Mouse (Mus musculus) CH12.LX (cell line): ENCODE results near the gene Gna12. TPM values are rescaled to one million over a fixed set of nuclear protein-coding genes. Genes with fewer than 3 reads are reported as not detected.

Experiments
- DNase-seq: peaks from one replicate; pipeline ENCODE4 v3.0.0-alpha.2; 2013; ENCODE audit errors: extremely low read depth
- H3K27ac ChIP-seq: 2 replicates; pipeline ENCODE4 v1.5.1; 2012; ENCODE audit warnings: low read depth, mild to moderate bottlenecking, control low read depth, moderate library complexity; ENCODE audit not compliant: insufficient read depth
- H3K27me3 ChIP-seq: replicated peaks from 2 replicates; pipeline ENCODE3; 2012; ENCODE audit warnings: inconsistent platforms
- H3K36me3 ChIP-seq, 2 experiments: replicated peaks in 1 of 2; 2 replicates each; pipeline versions ENCODE3 to v1.6.1; 2012; ENCODE audit warnings: inconsistent platforms in 1 of 2, low read length in 1 of 2, mild to moderate bottlenecking in 1 of 2, mixed read lengths in 1 of 2, moderate library complexity in 1 of 2; ENCODE audit not compliant: control insufficient read depth in 1 of 2, insufficient read depth in 1 of 2
- H3K4me1 ChIP-seq, 2 experiments: 2 replicates each; pipeline ENCODE4 v1.6.1; 2012; ENCODE audit warnings: inconsistent platforms in 1 of 2, moderate library complexity in 1 of 2; ENCODE audit not compliant: insufficient read depth in 2 of 2, control insufficient read depth in 1 of 2
- H3K4me2 ChIP-seq: 2 replicates; pipeline ENCODE4 v1.6.1; 2012; ENCODE audit warnings: low read depth, mild to moderate bottlenecking, control low read depth; ENCODE audit not compliant: poor library complexity, insufficient read depth, severe bottlenecking
- H3K4me3 ChIP-seq, 3 experiments: fragments of 150-350 bp in 1 of 3; sonication (generic) in 1 of 3; replicated peaks in 1 of 3; 2 replicates each; pipeline versions ENCODE3 to v1.5.1; 2011 to 2012; ENCODE audit warnings: low read depth in 2 of 3, low read length in 2 of 3, mild to moderate bottlenecking in 2 of 3, moderate library complexity in 2 of 3, control low read depth in 1 of 3, improper control_type of control experiment in 1 of 3, inconsistent platforms in 1 of 3, mixed read lengths in 1 of 3; ENCODE audit not compliant: poor library complexity in 1 of 3
- H3K79me2 ChIP-seq: replicated peaks from 2 replicates; pipeline ENCODE4 v1.6.1; 2012; ENCODE audit warnings: mild to moderate bottlenecking, moderate library complexity; ENCODE audit not compliant: control insufficient read depth, poor library complexity, insufficient read depth, severe bottlenecking; ENCODE audit errors: extremely low read depth
- H3K9ac ChIP-seq: 2 replicates; pipeline ENCODE4 v1.6.1; 2012; ENCODE audit warnings: low read depth, mild to moderate bottlenecking, control low read depth, moderate library complexity; ENCODE audit not compliant: insufficient read depth
- H3K9me3 ChIP-seq: replicated peaks from 2 replicates; pipeline ENCODE3; 2012; ENCODE audit warnings: low read length, inconsistent platforms, mixed read lengths
- BHLHE40 ChIP-seq: IDR thresholded peaks from 2 replicates; pipeline ENCODE4 v1.6.1; 2011; ENCODE audit warnings: mild to moderate bottlenecking, low read depth, low read length, improper control_type of control experiment
- CHD1 ChIP-seq: IDR thresholded peaks from 2 replicates; pipeline ENCODE4 v1.6.1; 2012; ENCODE audit warnings: low read depth, low read length, improper control_type of control experiment, inconsistent platforms
- CTCF ChIP-seq, 2 experiments: IDR thresholded peaks in 1 of 2; conservative IDR thresholded peaks in 1 of 2; 2 replicates each; pipeline ENCODE4 v1.5.1; 2011 to 2012; ENCODE audit warnings: low read depth in 2 of 2, low read length in 2 of 2, improper control_type of control experiment in 1 of 2, inconsistent platforms in 1 of 2, mild to moderate bottlenecking in 1 of 2, moderate library complexity in 1 of 2
- E2F4 ChIP-seq: IDR thresholded peaks from 2 replicates; pipeline ENCODE4 v1.6.1; 2011; ENCODE audit warnings: low read depth, low read length, improper control_type of control experiment; ENCODE audit not compliant: insufficient replicate concordance
- ELF1 ChIP-seq: IDR thresholded peaks from 2 replicates; pipeline ENCODE4 v1.6.1; 2014; ENCODE audit warnings: low read depth, mild to moderate bottlenecking, inconsistent platforms, low read length, improper control_type of control experiment
- EP300 ChIP-seq: IDR thresholded peaks from 2 replicates; pipeline ENCODE4 v1.6.1; 2011; ENCODE audit warnings: low read length, improper control_type of control experiment
- ETS1 ChIP-seq: conservative IDR thresholded peaks from 2 replicates; pipeline ENCODE4 v1.6.1; 2012; ENCODE audit warnings: low read depth, mild to moderate bottlenecking, inconsistent platforms, low read length, improper control_type of control experiment, moderate library complexity
- HCFC1 ChIP-seq: IDR thresholded peaks from 2 replicates; pipeline ENCODE4 v1.6.1; 2012; ENCODE audit warnings: low read depth, mild to moderate bottlenecking, inconsistent platforms, low read length, improper control_type of control experiment
- IRF4 ChIP-seq: IDR thresholded peaks from 2 replicates; pipeline ENCODE4 v1.6.1; 2014; ENCODE audit warnings: low read depth, mild to moderate bottlenecking, inconsistent platforms, low read length, improper control_type of control experiment
- KAT2A ChIP-seq: IDR thresholded peaks from 2 replicates; pipeline ENCODE4 v1.6.1; 2012; ENCODE audit warnings: low read length, improper control_type of control experiment, inconsistent platforms; ENCODE audit not compliant: insufficient replicate concordance
- MAFK ChIP-seq: IDR thresholded peaks from 2 replicates; pipeline ENCODE4 v1.6.1; 2011; ENCODE audit warnings: low read length, improper control_type of control experiment; ENCODE audit not compliant: insufficient replicate concordance
- MAX ChIP-seq: IDR thresholded peaks from 2 replicates; pipeline ENCODE4 v1.6.1; 2011; ENCODE audit warnings: low read length, improper control_type of control experiment
- MEF2A ChIP-seq: IDR thresholded peaks from 2 replicates; pipeline ENCODE4 v1.6.1; 2014; ENCODE audit warnings: low read depth, mild to moderate bottlenecking, inconsistent platforms, low read length, improper control_type of control experiment, borderline replicate concordance
- MXI1 ChIP-seq: IDR thresholded peaks from 2 replicates; pipeline ENCODE4 v1.6.1; 2011; ENCODE audit warnings: mild to moderate bottlenecking, low read depth, low read length, improper control_type of control experiment
- MYC ChIP-seq: IDR thresholded peaks from 2 replicates; pipeline ENCODE4 v1.6.1; 2011; ENCODE audit warnings: low read depth, mild to moderate bottlenecking, improper control_type of control experiment, low read length
- NRF1 ChIP-seq: IDR thresholded peaks from 2 replicates; pipeline ENCODE4 v1.6.1; 2014; ENCODE audit warnings: low read depth, mild to moderate bottlenecking, inconsistent platforms, low read length, improper control_type of control experiment, moderate library complexity
- PAX5 ChIP-seq: IDR thresholded peaks from 2 replicates; pipeline ENCODE4 v1.6.1; 2012; ENCODE audit warnings: low read length, inconsistent platforms, mixed read lengths
- POLR2A ChIP-seq: IDR thresholded peaks from 2 replicates; pipeline ENCODE4 v1.6.1; 2011; ENCODE audit warnings: low read depth, mild to moderate bottlenecking, improper control_type of control experiment, low read length
- RAD21 ChIP-seq: IDR thresholded peaks from 2 replicates; pipeline ENCODE4 v1.6.1; 2011; ENCODE audit warnings: low read depth, mild to moderate bottlenecking, low read length, improper control_type of control experiment, moderate library complexity
- RCOR1 ChIP-seq: conservative IDR thresholded peaks from 2 replicates; pipeline ENCODE4 v1.6.1; 2012; ENCODE audit warnings: low read depth, mild to moderate bottlenecking, inconsistent platforms, low read length, improper control_type of control experiment
- SIN3A ChIP-seq: IDR thresholded peaks from 2 replicates; pipeline ENCODE4 v1.6.1; 2012; ENCODE audit warnings: low read length, improper control_type of control experiment, inconsistent platforms
- SMC3 ChIP-seq: IDR thresholded peaks from 2 replicates; pipeline ENCODE4 v1.6.1; 2011; ENCODE audit warnings: low read depth, low read length, improper control_type of control experiment
- TBP ChIP-seq: conservative IDR thresholded peaks from 2 replicates; pipeline ENCODE4 v1.6.1; 2011; ENCODE audit warnings: low read depth, low read length, improper control_type of control experiment
- USF1 ChIP-seq: IDR thresholded peaks from 2 replicates; pipeline ENCODE4 v1.6.1; 2014; ENCODE audit warnings: low read depth, mild to moderate bottlenecking, inconsistent platforms, low read length, improper control_type of control experiment
- ZC3H11A ChIP-seq: IDR thresholded peaks from 2 replicates; pipeline ENCODE4 v1.6.1; 2012; ENCODE audit warnings: low read depth, mild to moderate bottlenecking, inconsistent platforms, low read length, improper control_type of control experiment
- dilution Hi-C: fragments of 300-500 bp; cut with MboI; formaldehyde crosslinking; loops from 2 replicates; pipeline ENCODE4 v1.14.3; 2020; ENCODE audit warnings: low sequenced_read_pairs; ENCODE audit not compliant: extremely low pct_unique_long_range_greater_than_20kb, extremely low pct_ligation_motif_present
- in situ Hi-C: fragments of 300-500 bp; cut with MboI; formaldehyde crosslinking; loops from 3 replicates; pipeline ENCODE4 v1.14.3; 2019; ENCODE audit warnings: low sequenced_read_pairs, low pct_ligation_motif_present, low pct_unique_long_range_greater_than_20kb, mixed read lengths
- polyA plus RNA-seq: library from polyadenylated mRNA; unstranded; fragments of >175 nt; gene quantifications from 2 replicates; pipeline ENCODE4 v1.2.1, GENCODE M21; 2012; ENCODE audit warnings: low read depth; ENCODE audit not compliant: insufficient read length
- total RNA-seq, 2 experiments: library from RNA; depleted of rRNA; stranded (reverse); fragments of 300-350 nt in 1 of 2; fragments of >200 nt in 1 of 2; gene quantifications; 2 replicates each; pipeline ENCODE4 v1.2.3; 2012 to 2014

Gna12 gene
- total and polyA plus RNA-seq, 3 experiments: 11.5 to 15.8 (median 15.4) TPM

DNA sequence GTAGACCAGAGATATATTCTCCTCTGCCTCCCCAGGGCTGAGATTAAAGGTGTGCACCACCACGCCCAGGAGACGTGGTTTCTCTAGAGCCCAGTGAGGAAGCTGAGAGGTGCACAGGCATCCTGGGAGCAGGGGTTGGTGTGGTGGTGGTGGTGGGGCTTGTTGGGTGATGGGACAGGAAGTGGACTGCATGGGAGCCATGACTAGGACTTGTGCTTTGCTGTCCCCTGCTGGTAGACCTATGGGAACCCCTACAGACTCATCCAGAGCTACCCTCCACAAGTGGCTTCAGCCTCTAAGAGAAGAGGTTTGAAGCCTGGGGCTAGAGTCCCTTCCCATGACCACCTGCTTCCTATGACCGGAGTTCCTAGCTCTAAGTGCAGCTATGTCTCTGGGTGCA, 28.1 kb upstream of the Gna12 start (continued):
- no peak for TF ChIP-seq TBP
- TF ChIP-seq CHD1: no peak
- TF ChIP-seq HCFC1: no peak
- TF ChIP-seq MAFK: no peak
- TF ChIP-seq CTCF (conservative IDR thresholded peaks at IDR 0.05 in 1 of 2, IDR thresholded peaks at IDR 0.05 in 1 of 2; ENCODE audit: low read depth in 2 of 2, low read length in 2 of 2): peak; percentile 25 to 61; a peak in 2 of 4 replicates
- no peak for TF ChIP-seq IRF4
- no peak for TF ChIP-seq USF1

DNA sequence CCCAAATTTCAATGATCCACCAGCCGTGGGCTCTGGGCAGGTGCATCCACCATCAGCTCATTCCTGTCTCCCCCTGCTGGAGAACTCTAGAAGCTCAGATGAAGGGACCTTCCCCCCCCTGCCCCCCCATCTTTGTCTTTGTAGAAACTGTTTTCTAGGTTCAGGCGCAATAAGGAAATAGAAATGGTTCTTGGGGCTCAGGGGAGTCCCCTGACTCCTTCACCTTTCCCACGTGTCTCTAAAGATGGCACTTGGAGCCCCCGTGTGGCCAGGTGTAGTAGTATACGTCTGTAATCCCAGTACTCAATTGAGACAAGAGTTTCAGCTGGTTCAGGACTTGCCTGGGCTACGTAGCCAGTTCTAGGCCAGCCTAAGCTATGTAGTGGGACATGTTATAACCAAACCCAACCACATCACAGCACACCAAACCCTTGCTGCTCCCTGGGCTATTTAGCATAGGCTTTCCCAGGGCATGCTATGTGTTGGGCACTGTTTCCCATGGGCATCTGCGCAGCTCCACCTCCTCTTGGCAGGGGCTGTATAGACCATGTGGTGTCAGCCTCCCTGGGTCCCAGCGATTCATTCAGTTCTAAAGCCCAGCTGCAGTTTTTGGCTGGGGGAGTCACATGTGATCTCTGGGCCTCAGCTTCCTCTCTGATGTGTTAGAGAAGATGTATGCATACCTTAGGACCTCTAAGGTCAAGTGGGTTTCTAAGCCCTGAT, 27.4 kb upstream of the Gna12 start:
- Histone ChIP-seq H3K27me3 (no peaks in the 10 kb centered on the region), H3K27ac (no peak overlapping the region), H3K36me3 (no peaks in the 10 kb centered on the region), H3K9ac (no peak overlapping the region), H3K4me3 (no peak overlapping the region), H3K4me1 (peaks cover 2 to 18% of the 10 kb centered on the region in 2 experiments; a peak in 3 of 4 replicates), H3K4me2 (no peak overlapping the region), H3K9me3 (no peaks in the 10 kb centered on the region), H3K79me2 (no peaks in the 10 kb centered on the region)
- dilution Hi-C loops (no loop called here), in situ Hi-C loops (no loop called here)
- DNase-seq: no peak
- TF ChIP-seq ZC3H11A (no peak), KAT2A (no peak), ELF1 (no peak), MAFK (no peak), NRF1 (no peak), PAX5 (no peak), E2F4 (no peak), TBP (no peak), ETS1 (no peak), MXI1 (no peak), MAX (no peak), MEF2A (no peak), SIN3A (no peak), BHLHE40 (no peak), CTCF (conservative IDR thresholded peaks at IDR 0.05 in 1 of 2, IDR thresholded peaks at IDR 0.05 in 1 of 2; ENCODE audit: low read depth in 2 of 2, low read length in 2 of 2) (peak in 1 of 2 experiments; percentile 89; a peak in 3 of 4 replicates), SMC3 (peak; percentile 53), RCOR1 (no peak), RAD21 (peak; percentile 32), HCFC1 (no peak), EP300 (no peak), POLR2A (no peak), MYC (no peak), CHD1 (no peak)
